Mouse (Mus musculus): ENCODE results near the gene Atxn7l3.
"Not testable (repeated sequence)": the region's sequence is repeated elsewhere in the genome, so short reads cannot be mapped to it uniquely, and the experiment has no call there.

Atxn7l3 gene

DNA sequence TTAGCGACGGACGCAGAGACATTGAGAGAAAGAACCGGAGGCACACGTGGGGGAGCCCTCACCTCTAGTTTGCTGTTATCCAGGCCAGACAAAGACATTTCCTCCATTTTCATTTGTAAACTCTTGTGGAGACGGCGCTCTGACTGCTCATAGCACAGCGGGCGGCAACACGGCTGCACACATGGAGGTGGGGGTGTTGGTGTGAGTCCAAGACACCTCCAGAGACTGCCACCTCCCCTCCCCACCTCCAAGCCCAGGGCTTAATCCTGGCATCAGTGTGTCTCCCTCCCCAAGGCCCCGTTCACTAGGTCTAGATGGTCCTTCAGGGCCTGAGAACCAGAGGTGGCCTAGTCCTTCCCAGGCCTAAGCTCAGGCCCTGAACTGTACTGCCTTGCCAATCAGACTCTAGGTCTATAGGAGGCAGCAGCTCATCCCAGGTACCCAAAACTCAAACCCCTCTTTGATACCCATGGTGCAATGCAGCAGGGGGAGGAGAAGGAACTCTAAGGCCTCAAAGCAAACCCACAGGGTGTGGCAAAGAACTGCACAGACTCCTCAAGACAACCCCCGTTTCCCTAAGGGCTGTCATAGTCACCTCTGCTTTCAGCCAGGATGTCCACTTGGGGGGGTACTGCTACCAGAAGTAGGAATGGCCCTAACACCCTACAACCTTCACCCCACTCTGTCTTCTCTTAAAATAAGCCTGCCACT, 1.4 kb downstream of the Atxn7l3 start:
- DNase-seq, result peak; percentile 37

GRCm38 (mm10) chr11:102294416-102294815, 2.0 kb downstream of the Atxn7l3 start:
- DNase-seq, result no peak

DNA sequence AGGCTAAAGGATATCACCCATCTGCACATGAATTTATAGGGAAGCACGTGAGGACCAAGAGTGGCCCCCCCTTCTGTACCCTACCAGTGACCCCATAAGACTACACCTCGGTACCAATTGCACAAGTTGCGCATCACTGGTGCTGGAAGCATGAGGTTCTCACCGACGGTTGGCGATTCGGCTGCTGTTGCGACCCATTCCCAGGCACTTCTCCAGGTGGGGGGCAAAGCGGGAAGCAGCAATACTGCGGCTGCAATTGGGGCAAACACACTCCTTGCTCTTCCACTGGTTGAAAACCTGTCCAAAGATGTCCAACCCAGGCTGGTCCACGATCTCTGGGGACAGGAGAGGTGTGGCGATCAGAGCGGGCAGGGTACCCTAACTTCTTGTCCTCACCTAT, 2.5 kb downstream of the Atxn7l3 start:
- DNase-seq, result no peak

DNA sequence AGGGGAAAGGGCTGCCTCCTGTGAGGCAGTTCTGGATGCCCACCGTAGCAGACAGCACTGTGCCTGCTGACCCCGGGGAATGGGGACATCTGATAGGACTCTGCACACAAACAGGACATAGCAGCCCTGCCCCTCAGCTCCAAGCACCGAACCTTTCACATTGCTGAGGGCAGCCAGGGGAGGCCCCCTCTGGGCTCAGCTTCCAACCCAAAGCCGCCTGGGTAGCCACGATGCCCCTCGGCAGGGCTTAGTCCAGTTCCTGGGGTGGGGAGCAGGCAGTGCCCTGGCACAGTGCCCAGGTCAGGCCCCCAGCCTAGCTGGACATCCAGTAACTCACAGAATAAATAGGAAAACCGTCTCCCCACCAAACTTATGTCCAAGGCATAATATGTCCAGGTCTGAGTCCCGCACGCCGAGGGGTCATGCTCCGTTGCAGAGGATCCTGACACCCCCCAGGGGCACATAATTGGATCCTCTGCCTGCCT, 5.3 kb downstream of the Atxn7l3 start:
- DNase-seq, result no peak

- DNase-seq, result no peak
These were observed 6.3 kb downstream of the Atxn7l3 start for GRCm38 (mm10) chr11:102290141-102290540.

DNA sequence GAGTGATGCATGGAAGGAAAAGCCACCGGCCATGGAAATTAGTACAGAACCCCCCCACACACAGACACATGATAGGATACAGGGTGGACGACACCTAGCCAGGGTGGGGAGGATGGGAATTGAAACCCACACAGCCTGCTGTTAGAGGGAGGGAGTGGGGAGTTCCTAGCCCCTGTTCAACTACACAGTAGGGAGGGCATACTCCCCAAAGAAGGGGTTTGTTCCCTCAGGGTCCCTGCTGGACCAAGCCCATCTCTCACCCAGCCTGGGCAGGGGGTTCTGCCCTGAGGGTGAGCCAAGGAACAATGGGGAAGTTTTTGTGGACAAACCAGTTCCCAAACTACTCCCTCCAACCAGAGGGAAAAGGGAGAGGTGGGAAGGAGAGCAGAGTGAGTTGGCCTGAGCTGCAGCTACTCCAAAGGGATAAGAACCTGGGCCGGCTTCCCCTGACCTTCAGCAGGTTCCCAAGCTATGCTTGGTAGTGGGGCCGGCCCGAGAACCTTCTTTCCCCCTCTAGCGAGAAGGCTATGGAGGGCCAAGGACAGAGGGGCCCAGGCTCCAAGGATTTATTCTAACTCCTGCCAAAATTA, 6.8 kb downstream of the Atxn7l3 start:
- DNase-seq, result no peak

GRCm38 (mm10) chr11:102288913-102289312, 7.5 kb downstream of the Atxn7l3 start:
- no peak for DNase-seq

- DNase-seq, result no peak
These were observed 8.2 kb downstream of the Atxn7l3 start for GRCm38 (mm10) chr11:102288027-102288804.

- DNase-seq, result no peak
These were observed 8.9 kb downstream of the Atxn7l3 start for GRCm38 (mm10) chr11:102287485-102287884.

GRCm38 (mm10) chr11:102285095-102285834, 11.2 kb downstream of the Atxn7l3 start:
- DNase-seq, result no peak

GRCm38 (mm10) chr11:102284501-102285094, 11.8 kb downstream of the Atxn7l3 start, which contains the start of gene Tmub2:
Tmub2 (plus strand) TSS chr11:102284931.
- DNase-seq, result peak; percentile 93

DNA sequence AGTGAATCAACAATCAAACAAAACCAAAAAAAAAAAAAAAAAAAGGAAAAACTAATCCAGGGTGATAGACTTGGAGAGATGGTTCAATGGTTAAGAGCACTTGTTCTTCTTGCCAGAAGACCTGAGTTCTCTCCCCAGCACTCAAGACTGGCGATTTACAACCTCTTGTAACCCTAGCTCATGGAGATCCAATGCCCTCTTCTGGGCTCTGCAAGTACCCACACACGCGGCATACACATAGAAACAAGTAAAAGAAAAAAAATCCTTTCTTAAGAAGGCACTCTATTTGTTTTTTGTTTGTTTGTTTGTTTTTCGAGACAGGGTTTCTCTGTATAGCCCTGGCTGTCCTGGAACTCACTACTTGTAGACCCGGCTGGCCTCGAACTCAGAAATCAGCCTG, 12.5 kb downstream of the Atxn7l3 start:
- DNase-seq, result no peak

- DNase-seq, result not testable (repeated sequence)
These were observed 16.2 kb downstream of the Atxn7l3 start for GRCm38 (mm10) chr11:102280267-102280666.

- DNase-seq, result no peak
These were observed 16.8 kb downstream of the Atxn7l3 start for GRCm38 (mm10) chr11:102279595-102279994.

- no peak for DNase-seq
These were observed 18.7 kb downstream of the Atxn7l3 start for GRCm38 (mm10) chr11:102277754-102278153.

DNA sequence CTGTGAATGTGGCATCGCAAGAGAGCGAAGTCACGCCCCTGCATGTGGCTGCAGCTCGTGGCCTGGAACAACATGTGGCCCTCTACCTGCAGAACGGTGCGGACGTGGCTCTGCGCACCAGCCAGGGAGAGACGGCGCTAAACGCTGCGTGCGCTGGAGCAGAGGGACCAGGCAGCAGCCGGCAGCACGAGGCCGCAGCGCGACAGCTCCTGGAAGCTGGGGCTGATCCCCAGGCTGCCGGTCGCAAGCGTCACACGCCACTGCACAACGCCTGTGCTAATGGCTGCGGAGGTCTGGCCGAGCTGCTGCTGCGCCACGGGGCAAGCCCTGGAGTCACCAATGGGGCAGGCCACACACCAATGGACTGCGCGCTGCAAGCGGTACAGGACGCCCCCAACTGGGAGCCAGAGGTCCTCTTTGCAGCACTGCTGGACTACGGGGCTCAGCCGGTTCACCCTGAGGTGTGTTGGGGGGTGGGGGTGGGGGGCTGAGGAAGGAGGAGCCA, 20.0 kb downstream of the Atxn7l3 start:
- DNase-seq, result peak; percentile 42

GRCm38 (mm10) chr11:102268520-102269244, 27.7 kb downstream of the Atxn7l3 start, which contains the start of gene Asb16:
Asb16 (plus strand) TSS chr11:102268743.
- DNase-seq, result no peak

GRCm38 (mm10) chr11:102267480-102267879, 29.0 kb downstream of the Atxn7l3 start:
- peak; percentile 59 for DNase-seq

GRCm38 (mm10) chr11:102266631-102267355, 29.6 kb downstream of the Atxn7l3 start:
- DNase-seq, result no peak

GRCm38 (mm10) chr11:102265816-102266215, 30.6 kb downstream of the Atxn7l3 start:
- DNase-seq, result no peak

DNA sequence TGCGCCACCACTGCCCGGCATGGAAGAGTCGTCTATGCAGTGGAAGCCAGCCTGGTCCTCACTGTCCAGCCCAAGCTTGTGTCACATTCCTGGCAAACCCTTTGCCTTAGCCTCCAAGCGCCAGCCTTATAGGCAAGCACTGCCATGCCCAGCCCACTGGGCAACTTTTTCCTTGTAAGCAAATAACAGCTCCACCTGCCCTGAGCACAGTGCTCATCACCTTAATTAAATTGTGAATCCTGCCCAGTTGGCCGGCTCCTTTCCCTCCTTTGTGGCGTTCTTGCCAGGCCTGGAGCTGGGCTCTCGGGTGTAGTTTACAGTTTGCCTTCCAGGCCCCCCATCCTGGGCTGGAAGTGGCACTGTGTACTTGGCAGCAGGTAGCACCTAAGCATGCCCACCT, 33.2 kb downstream of the Atxn7l3 start:
- DNase-seq, result no peak
